Mouse (Mus musculus): ENCODE results near the gene Npvf.

- TF ChIP-seq CTCF (IDR thresholded peaks at IDR 0.05; ENCODE audit: low read depth) (no peak), EP300 (IDR thresholded peaks at IDR 0.05; ENCODE audit: low read depth) (no peak)
These were observed 2.2 kb upstream of the Npvf start for GRCm38 (mm10) chr6:50656426-50656825.

Data from heart, postnatal 0 days (tissue).